Mouse (Mus musculus) G1E (cell line): Measurements from ENCODE around the gene Ppef2. TPM values are rescaled to one million over a fixed set of nuclear protein-coding genes. Genes with fewer than 3 reads are reported as not detected.

Source experiments
- ATAC-seq: 2 replicates; pipeline ENCODE4 v1.8.0; 2016; ENCODE audit warnings: mild to moderate bottlenecking; ENCODE audit not compliant: insufficient number of reproducible peaks, poor library complexity, low FRiP score, severe bottlenecking; ENCODE audit errors: extremely low read depth
- DNase-seq: peaks from one replicate; pipeline ENCODE4 v3.0.0; 2012; ENCODE audit warnings: low spot score
- H3K27me3 ChIP-seq: 2 replicates; pipeline ENCODE4 v1.6.1; 2012; ENCODE audit warnings: mild to moderate bottlenecking, low read length, inconsistent platforms; ENCODE audit not compliant: insufficient read depth
- H3K36me3 ChIP-seq: replicated peaks from 2 replicates; pipeline ENCODE3; 2012; ENCODE audit warnings: mild to moderate bottlenecking, inconsistent platforms
- H3K4me1 ChIP-seq: 2 replicates; pipeline ENCODE4 v1.6.1; 2012; ENCODE audit warnings: low read depth, low read length, inconsistent platforms, mixed read lengths; ENCODE audit not compliant: insufficient read depth
- H3K4me3 ChIP-seq: 2 replicates; pipeline ENCODE4 v1.5.1; 2012; ENCODE audit warnings: low read depth, mild to moderate bottlenecking, inconsistent platforms, low read length, moderate library complexity, mixed read lengths
- H3K9me3 ChIP-seq: replicated peaks from 2 replicates; pipeline ENCODE4 v1.6.1; 2012; ENCODE audit warnings: inconsistent platforms
- CTCF ChIP-seq: IDR thresholded peaks from 2 replicates; pipeline ENCODE4 v1.5.1; 2012; ENCODE audit warnings: low read depth, low read length, inconsistent platforms, mixed read lengths
- GATA1 ChIP-seq: IDR thresholded peaks from 2 replicates; pipeline ENCODE4 v1.6.1; 2012; ENCODE audit warnings: borderline replicate concordance, low read length, inconsistent platforms, mixed read lengths
- GATA2 ChIP-seq: IDR thresholded peaks from 2 replicates; pipeline ENCODE4 v1.6.1; 2012; ENCODE audit warnings: low read depth, low read length, inconsistent platforms, borderline replicate concordance
- POLR2AphosphoS5 ChIP-seq: IDR thresholded peaks from 2 replicates; pipeline ENCODE4 v1.6.1; 2012; ENCODE audit warnings: low read depth, low read length, inconsistent platforms; ENCODE audit not compliant: insufficient replicate concordance
- TAL1 ChIP-seq: conservative IDR thresholded peaks from 2 replicates; pipeline ENCODE4 v1.6.1; 2012; ENCODE audit warnings: low read depth, low read length, inconsistent platforms, mixed read lengths
- polyA plus RNA-seq: library from polyadenylated mRNA; stranded (reverse); fragments of >175 nt; gene quantifications from 2 replicates; pipeline ENCODE4 v1.2.3, GENCODE M21; 2012
- total RNA-seq, 2 experiments: library from RNA; stranded (forward) in 1 of 2; stranded (reverse) in 1 of 2; fragments of 200-1000 nt in 1 of 2; fragments of >200 nt in 1 of 2; fragmentation: Nextera tagmentation in 1 of 2; gene quantifications; 2 replicates each; pipeline ENCODE4 v1.2.3; 2014 to 2017

Ppef2 gene
- total RNA-seq (2014; fragmentation: Nextera tagmentation) (not detected in 2 replicates), total RNA-seq (2017) (0.05 and 0.17 TPM in 2 replicates), polyA plus RNA-seq (not detected in 2 replicates)

- DNase-seq (no peak), ATAC-seq (no peak)
- H3K4me3 ChIP-seq, result no peak within 1 kb of the TSS
- H3K27me3 ChIP-seq, result peaks cover 3% of the 10 kb centered on the region
- peaks cover 28% of the 10 kb centered on the region for H3K36me3 ChIP-seq
- peaks cover 6% of the 10 kb centered on the region for H3K4me1 ChIP-seq
- no peaks in the 10 kb centered on the region for H3K9me3 ChIP-seq
- TF ChIP-seq GATA2 (no peak), TAL1 (no peak), GATA1 (no peak), POLR2AphosphoS5 (no peak), CTCF (no peak)
Observed at GRCm38 (mm10) chr5:92256218-92256617, at the start of gene Ppef2. Gene Ppef2 (minus strand): TSS chr5:92256278.

GRCm38 (mm10) chr5:92304291-92304690 is 48.2 kb upstream of the Ppef2 start:
- Histone ChIP-seq H3K27me3 (no peaks in the 10 kb centered on the region), H3K36me3 (peaks cover 91% of the 10 kb centered on the region)
- ATAC-seq, result no peak

GRCm38 (mm10) chr5:92302149-92302840 is 46.2 kb upstream of the Ppef2 start:
- no peak for ATAC-seq

More at GRCm38 (mm10) chr5:92304291-92304690, 48.2 kb upstream of the Ppef2 start:
- DNase-seq, result no peak
- TF ChIP-seq TAL1 (no peak), GATA2 (no peak)
- peaks cover 40% of the 10 kb centered on the region for H3K4me1 ChIP-seq
- H3K9me3 ChIP-seq, result no peaks in the 10 kb centered on the region
- H3K4me3 ChIP-seq, result no peak overlapping the region

GRCm38 (mm10) chr5:92294525-92294924 is 38.4 kb upstream of the Ppef2 start:
- Histone ChIP-seq H3K36me3 (peaks cover 97% of the 10 kb centered on the region), H3K4me1 (peaks cover 9% of the 10 kb centered on the region), H3K9me3 (no peaks in the 10 kb centered on the region), H3K4me3 (no peak overlapping the region), H3K27me3 (no peaks in the 10 kb centered on the region)
- DNase-seq, result no peak
- ATAC-seq, result no peak
- TF ChIP-seq GATA2 (no peak), CTCF (no peak), POLR2AphosphoS5 (no peak), TAL1 (no peak), GATA1 (no peak)

More at GRCm38 (mm10) chr5:92302149-92302840, 46.2 kb upstream of the Ppef2 start:
- TF ChIP-seq CTCF (no peak), POLR2AphosphoS5 (no peak), GATA2 (no peak), GATA1 (no peak)
- Histone ChIP-seq H3K4me3 (no peak overlapping the region), H3K27me3 (no peaks in the 10 kb centered on the region), H3K4me1 (peaks cover 27% of the 10 kb centered on the region), H3K9me3 (no peaks in the 10 kb centered on the region), H3K36me3 (peaks cover 98% of the 10 kb centered on the region)
- DNase-seq, result no peak

- peaks cover 24% of the 10 kb centered on the region for H3K4me1 ChIP-seq
- no peaks in the 10 kb centered on the region for H3K9me3 ChIP-seq
- no peaks in the 10 kb centered on the region for H3K27me3 ChIP-seq
- DNase-seq (no peak), ATAC-seq (no peak)
- no peak overlapping the region for H3K4me3 ChIP-seq
- no peak for TF ChIP-seq GATA1
- TF ChIP-seq POLR2AphosphoS5, result no peak
- TF ChIP-seq TAL1, result no peak
- TF ChIP-seq CTCF, result no peak
- TF ChIP-seq GATA2, result no peak
- H3K36me3 ChIP-seq, result peaks cover 96% of the 10 kb centered on the region
Observed at GRCm38 (mm10) chr5:92291652-92292414, 35.8 kb upstream of the Ppef2 start.

GRCm38 (mm10) chr5:92287840-92288239 is 31.8 kb upstream of the Ppef2 start:
- Histone ChIP-seq H3K27me3 (no peaks in the 10 kb centered on the region), H3K4me3 (peak overlapping the region; percentile 7; the same call in 1 of the 2 replicates), H3K36me3 (peaks cover 90% of the 10 kb centered on the region), H3K9me3 (no peaks in the 10 kb centered on the region), H3K4me1 (peaks cover 52% of the 10 kb centered on the region)
- DNase-seq (no peak), ATAC-seq (peak; percentile 77)
- TF ChIP-seq GATA1 (no peak), CTCF (no peak), TAL1 (peak; percentile 28; the same call in 1 of the 2 replicates), POLR2AphosphoS5 (no peak), GATA2 (no peak)
